Mouse (Mus musculus) forebrain, embryonic 14.5 days (tissue): ENCODE results near the gene S1pr4. TPM values are rescaled to one million over a fixed set of nuclear protein-coding genes. Genes with fewer than 3 reads are reported as not detected.
A peak's percentile ranks its signal among the peaks of the same experiment; 100 is the strongest.

Experiments used
- ATAC-seq: fragments of 200-750 bp; cut with Nextera tagmentation; 2 replicates; pipeline ENCODE4 v1.8.0; 2017; ENCODE audit warnings: mild to moderate bottlenecking, moderate library complexity
- DNase-seq: peaks from one replicate; pipeline ENCODE4 v3.0.0-alpha.2; 2015; ENCODE audit warnings: low spot score
- H3K27ac ChIP-seq: fragments of 300-500 bp; sonication (generic); 2 replicates; pipeline ENCODE4 v1.5.1; 2014; ENCODE audit warnings: low read depth, mild to moderate bottlenecking, control low read depth, low read length, moderate library complexity
- H3K27me3 ChIP-seq: fragments of 300-500 bp; sonication (generic); replicated peaks from 2 replicates; pipeline ENCODE4 v1.6.1; 2014; ENCODE audit warnings: low read length, control low read depth, mixed read lengths; ENCODE audit not compliant: control insufficient read depth, insufficient read depth
- H3K36me3 ChIP-seq: fragments of 300-500 bp; sonication (generic); 2 replicates; pipeline ENCODE4 v1.6.1; 2014; ENCODE audit warnings: low read length, control low read depth; ENCODE audit not compliant: control insufficient read depth, insufficient read depth
- H3K4me1 ChIP-seq: fragments of 300-500 bp; sonication (generic); 2 replicates; pipeline ENCODE4 v1.6.1; 2014; ENCODE audit warnings: antibody characterized with exemption, low read length, control low read depth; ENCODE audit not compliant: control insufficient read depth, insufficient read depth
- H3K4me2 ChIP-seq: fragments of 300-500 bp; sonication (generic); 2 replicates; pipeline ENCODE4 v1.6.1; 2014; ENCODE audit warnings: mild to moderate bottlenecking, control low read depth, low read length
- H3K4me3 ChIP-seq: fragments of 300-500 bp; sonication (generic); 2 replicates; pipeline ENCODE4 v1.5.1; 2014; ENCODE audit warnings: low read depth, low read length, control low read depth
- H3K9ac ChIP-seq: fragments of 300-500 bp; sonication (generic); 2 replicates; pipeline ENCODE4 v1.6.1; 2014; ENCODE audit warnings: mild to moderate bottlenecking, low read length, control low read depth, moderate library complexity
- H3K9me3 ChIP-seq: fragments of 300-500 bp; sonication (generic); replicated peaks from 2 replicates; pipeline ENCODE4 v1.6.1; 2016; ENCODE audit warnings: low read length, control low read depth, mixed read lengths; ENCODE audit not compliant: control insufficient read depth
- WGBS: fragments of 180-500 bp; shearing (Covaris S2); extraction: QIAGEN DNeasy Blood & Tissue Kit; methylation state at CpG from one replicate; pipeline ENCODE4 v1.1.7; 2014; 5-methylcytosine and 5-hydroxymethylcytosine counted together
- microRNA-seq: library from miRNA; unstranded; fragments of <30 nt; microRNA quantifications from one replicate; pipeline ENCODE4, GENCODE M21; 2016
- polyA plus RNA-seq: library from polyadenylated mRNA; unstranded; fragments of >200 nt; fragmentation: Nextera tagmentation; extraction: Ambion mirVana; gene quantifications from 2 replicates; pipeline ENCODE4 v1.2.1, GENCODE M21; 2014

Gene S1pr4
- polyA plus RNA-seq, 1 experiment from 2014 or later: 0.53 TPM

DNA sequence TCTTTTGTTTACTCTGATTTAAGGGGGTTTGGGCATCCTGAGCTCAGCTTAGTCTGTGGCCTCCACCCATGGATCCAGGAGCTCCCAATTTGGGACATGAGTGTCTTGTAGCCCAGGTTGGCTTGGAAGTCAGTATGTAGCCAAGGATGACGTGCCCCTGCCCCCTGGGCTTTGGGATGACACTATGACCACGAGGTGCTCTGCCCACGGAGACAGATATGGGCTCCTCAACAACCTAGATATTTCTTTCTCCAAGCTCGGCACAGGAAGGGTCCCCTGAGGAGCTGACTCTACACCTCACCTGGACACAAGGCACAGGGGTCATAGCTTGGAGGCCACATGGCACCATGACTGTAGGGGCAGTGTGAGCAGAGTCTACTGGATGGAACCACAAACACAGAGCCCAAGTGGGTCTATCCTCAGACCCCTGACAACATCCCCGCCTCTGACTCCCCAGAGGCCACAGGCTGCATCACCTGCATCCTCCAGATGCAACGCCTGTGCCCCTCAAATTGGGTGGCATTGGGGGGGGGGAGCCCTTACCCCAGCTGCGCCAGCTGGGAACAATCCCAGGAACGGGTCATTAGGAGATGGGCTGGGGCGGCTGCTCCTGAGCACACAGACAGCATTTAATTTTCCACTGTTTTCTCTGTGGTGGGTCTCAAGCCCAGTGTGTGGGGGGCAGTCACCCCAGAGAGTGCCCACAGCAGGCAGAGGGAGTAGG, 49.1 kb downstream of the S1pr4 start:
- H3K27me3 ChIP-seq: peaks cover 51% of the 10 kb centered on the region
- no peaks in the 10 kb centered on the region for H3K9me3 ChIP-seq

GRCm38 (mm10) chr10:81450140-81450539, 49.8 kb downstream of the S1pr4 start:
- no peaks in the 10 kb centered on the region for H3K4me1 ChIP-seq
- H3K27me3 ChIP-seq: peaks cover 47% of the 10 kb centered on the region
- WGBS: 2% methylated on average over 7 of the region's 7 CpGs
- DNase-seq (peak; percentile 89), ATAC-seq (peak; percentile 79)
- no peak overlapping the region for H3K4me3 ChIP-seq
- H3K4me2 ChIP-seq: no peak overlapping the region
- H3K9me3 ChIP-seq: no peaks in the 10 kb centered on the region
- no peak overlapping the region for H3K9ac ChIP-seq
- H3K36me3 ChIP-seq: no peaks in the 10 kb centered on the region
- no peak overlapping the region for H3K27ac ChIP-seq

More for the DNA sequence above, 49.1 kb downstream of the S1pr4 start:
- 60% methylated on average over 9 of the region's 9 CpGs for WGBS
- no peak overlapping the region for H3K4me2 ChIP-seq
- H3K4me3 ChIP-seq: no peak overlapping the region
- ATAC-seq: no peak
- DNase-seq: no peak
- H3K36me3 ChIP-seq: no peaks in the 10 kb centered on the region
- no peak overlapping the region for H3K9ac ChIP-seq
- H3K4me1 ChIP-seq: no peaks in the 10 kb centered on the region
- H3K27ac ChIP-seq: no peak overlapping the region

Small RNA genes lying within 50 kb of the gene (microRNA-seq; reads per million reads assigned to microRNA genes)
- not detected for gene Gm25595

Other genes with a start within 250 kb of the S1pr4 start
- gene Matk, start 247.2 kb downstream of the S1pr4 start, polyA plus RNA-seq: 12.3 and 17.4 TPM in 2 replicates
- gene Mrpl54, start 233.2 kb downstream of the S1pr4 start, polyA plus RNA-seq: 107 and 136 TPM in 2 replicates
- 30.5 and 36.8 TPM in 2 replicates for gene Apba3, start 233.2 kb downstream of the S1pr4 start, polyA plus RNA-seq
- 4.8 and 7.0 TPM in 2 replicates for gene Tjp3, start 208.6 kb downstream of the S1pr4 start, polyA plus RNA-seq
- gene Pip5k1c, start 207.2 kb downstream of the S1pr4 start, polyA plus RNA-seq: 76.4 and 114 TPM in 2 replicates
- gene Cactin, start 179.0 kb downstream of the S1pr4 start, polyA plus RNA-seq: 16.8 and 22.2 TPM in 2 replicates
- 2.9 and 4.1 TPM in 2 replicates for gene Tbxa2r, start 171.4 kb downstream of the S1pr4 start, polyA plus RNA-seq
- gene Gipc3, start 156.9 kb downstream of the S1pr4 start, polyA plus RNA-seq: not detected in 2 replicates
- gene Hmg20b, start 149.7 kb downstream of the S1pr4 start, polyA plus RNA-seq: 42.5 and 44.4 TPM in 2 replicates
- 4.1 and 4.9 TPM in 2 replicates for gene Mfsd12, start 142.6 kb downstream of the S1pr4 start, polyA plus RNA-seq
- gene 4930404N11Rik, start 134.3 kb downstream of the S1pr4 start, polyA plus RNA-seq: 0.33 TPM in 1 of 2 replicates, not detected in the other
- gene Fzr1, start 121.6 kb downstream of the S1pr4 start, polyA plus RNA-seq: 101 and 109 TPM in 2 replicates
- gene Dohh, start 115.7 kb downstream of the S1pr4 start, polyA plus RNA-seq: 78.7 and 78.8 TPM in 2 replicates
- 3.6 and 4.8 TPM in 2 replicates for gene Gm48551, start 115.7 kb downstream of the S1pr4 start, polyA plus RNA-seq
- gene Gm48552, start 111.1 kb downstream of the S1pr4 start, polyA plus RNA-seq: 0.65 and 0.69 TPM in 2 replicates
- gene Smim24, start 107.1 kb downstream of the S1pr4 start, polyA plus RNA-seq: 1.5 and 2.0 TPM in 2 replicates
- 16.6 and 17.9 TPM in 2 replicates for gene Nfic, start 44.5 kb downstream of the S1pr4 start, polyA plus RNA-seq
- gene Celf5, start 17.4 kb downstream of the S1pr4 start, polyA plus RNA-seq: 57.9 and 69.6 TPM in 2 replicates
- 36.8 and 52.0 TPM in 2 replicates for gene Ncln, start 3.7 kb downstream of the S1pr4 start, polyA plus RNA-seq
- 0.90 and 1.2 TPM in 2 replicates for gene Gna15, start 24.1 kb upstream of the S1pr4 start, polyA plus RNA-seq
- gene Gna11, start 45.1 kb upstream of the S1pr4 start, polyA plus RNA-seq: 97.6 and 98.9 TPM in 2 replicates
- gene Aes, start 59.4 kb upstream of the S1pr4 start, polyA plus RNA-seq: 415 and 532 TPM in 2 replicates
- 12.0 and 17.2 TPM in 2 replicates for gene Tle2, start 74.4 kb upstream of the S1pr4 start, polyA plus RNA-seq
- 2.4 and 2.5 TPM in 2 replicates for gene Tle6, start 100.9 kb upstream of the S1pr4 start, polyA plus RNA-seq
- gene BC025920, start 106.1 kb upstream of the S1pr4 start, polyA plus RNA-seq: 0.81 and 1.0 TPM in 2 replicates
- 46.0 and 47.4 TPM in 2 replicates for gene Sirt6, start 127.7 kb upstream of the S1pr4 start, polyA plus RNA-seq
- gene Ankrd24, start 128.4 kb upstream of the S1pr4 start, polyA plus RNA-seq: 5.2 and 6.3 TPM in 2 replicates
- 5.1 and 7.1 TPM in 2 replicates for gene Gm10778, start 148.9 kb upstream of the S1pr4 start, polyA plus RNA-seq
- gene Zfp433, start 204.7 kb upstream of the S1pr4 start, polyA plus RNA-seq: 20.4 and 22.1 TPM in 2 replicates